Mouse (Mus musculus) 3T3-L1 (cell line): ENCODE measurements around the gene Wdr35.
A peak's percentile ranks its signal among the peaks of the same experiment; 100 is the strongest.
"Not testable (repeated sequence)": the region's sequence is repeated elsewhere in the genome, so short reads cannot be mapped to it uniquely, and the experiment has no call there.

Source experiments
- DNase-seq: peaks from one replicate; pipeline ENCODE4 v3.0.0-alpha.2; 2015; ENCODE audit warnings: low read depth, low spot score

The Wdr35 gene

GRCm38 (mm10) chr12:9007146-9007545, 33.5 kb downstream of the Wdr35 start:
- DNase-seq: no peak

- no peak for DNase-seq
These were observed 34.1 kb downstream of the Wdr35 start for GRCm38 (mm10) chr12:9007811-9008210.

- DNase-seq: no peak
These were observed 36.6 kb downstream of the Wdr35 start for GRCm38 (mm10) chr12:9010311-9010710.

- no peak for DNase-seq
These were observed 42.7 kb downstream of the Wdr35 start for GRCm38 (mm10) chr12:9016376-9016775.

GRCm38 (mm10) chr12:9020431-9020830, 46.7 kb downstream of the Wdr35 start:
- DNase-seq: no peak

- no peak for DNase-seq
These were observed 47.3 kb downstream of the Wdr35 start for GRCm38 (mm10) chr12:9020986-9021385.

GRCm38 (mm10) chr12:9023031-9023430, 49.3 kb downstream of the Wdr35 start:
- DNase-seq: peak; percentile 51

- no peak for DNase-seq
These were observed 50.4 kb downstream of the Wdr35 start for GRCm38 (mm10) chr12:9024071-9024470.

- no peak for DNase-seq
These were observed 51.0 kb downstream of the Wdr35 start for GRCm38 (mm10) chr12:9024736-9025135.

GRCm38 (mm10) chr12:9026843-9027242, 53.2 kb downstream of the Wdr35 start:
- no peak for DNase-seq

- DNase-seq: not testable (repeated sequence)
These were observed 55.1 kb downstream of the Wdr35 start for GRCm38 (mm10) chr12:9028816-9029215.

GRCm38 (mm10) chr12:9029506-9029887, 55.8 kb downstream of the Wdr35 start:
- no peak for DNase-seq

GRCm38 (mm10) chr12:9029888-9030723, 56.4 kb downstream of the Wdr35 start, which contains the start of gene Ttc32:
Gene Ttc32 (plus strand): TSS chr12:9029997.
- peak; percentile 97 for DNase-seq

GRCm38 (mm10) chr12:9031166-9031565, 57.5 kb downstream of the Wdr35 start:
- DNase-seq: no peak

- DNase-seq: peak; percentile 51
These were observed 59.4 kb downstream of the Wdr35 start for GRCm38 (mm10) chr12:9033140-9033539.

- DNase-seq: no peak
These were observed 62.7 kb downstream of the Wdr35 start for GRCm38 (mm10) chr12:9036409-9036808.

- no peak for DNase-seq
These were observed 66.5 kb downstream of the Wdr35 start for GRCm38 (mm10) chr12:9040177-9040576.

- no peak for DNase-seq
These were observed 67.0 kb downstream of the Wdr35 start for GRCm38 (mm10) chr12:9040686-9041085.

GRCm38 (mm10) chr12:9042316-9042715, 68.6 kb downstream of the Wdr35 start:
- DNase-seq: no peak

- DNase-seq: no peak
These were observed 69.1 kb downstream of the Wdr35 start for GRCm38 (mm10) chr12:9042759-9043158.

- no peak for DNase-seq
These were observed 71.0 kb downstream of the Wdr35 start for GRCm38 (mm10) chr12:9044666-9045065.

- no peak for DNase-seq
These were observed 73.0 kb downstream of the Wdr35 start for GRCm38 (mm10) chr12:9046674-9047073.

- no peak for DNase-seq
These were observed 74.4 kb downstream of the Wdr35 start for GRCm38 (mm10) chr12:9048090-9048489.
